Mouse (Mus musculus) intestine, embryonic 15.5 days (tissue): ENCODE data around the gene Exoc6b. TPM values are rescaled to one million over a fixed set of nuclear protein-coding genes. Genes with fewer than 3 reads are reported as not detected.
"Not testable (repeated sequence)": the region's sequence is repeated elsewhere in the genome, so short reads cannot be mapped to it uniquely, and the experiment has no call there.

Source experiments
- ATAC-seq: fragments of 200-750 bp; cut with Nextera tagmentation; 2 replicates; pipeline ENCODE4 v1.8.0; 2017; ENCODE audit warnings: moderate TSS enrichment, moderate library complexity
- H3K27ac ChIP-seq: fragments of 300-500 bp; sonication (generic); 2 replicates; pipeline ENCODE4 v1.5.1; 2015; ENCODE audit warnings: mild to moderate bottlenecking, inconsistent platforms
- H3K27me3 ChIP-seq: fragments of 300-500 bp; sonication (generic); replicated peaks from 2 replicates; pipeline ENCODE4 v1.6.1; 2015; ENCODE audit warnings: inconsistent platforms
- H3K36me3 ChIP-seq: fragments of 300-500 bp; sonication (generic); 2 replicates; pipeline ENCODE4 v1.6.1; 2015; ENCODE audit warnings: inconsistent platforms
- H3K4me1 ChIP-seq: fragments of 300-500 bp; sonication (generic); replicated peaks from 2 replicates; pipeline ENCODE4 v1.6.1; 2015; ENCODE audit warnings: inconsistent platforms
- H3K4me2 ChIP-seq: fragments of 300-500 bp; sonication (generic); replicated peaks from 2 replicates; pipeline ENCODE4 v1.6.1; 2015; ENCODE audit warnings: mild to moderate bottlenecking, inconsistent platforms
- H3K4me3 ChIP-seq: fragments of 300-500 bp; sonication (generic); replicated peaks from 2 replicates; pipeline ENCODE4 v1.5.1; 2015; ENCODE audit warnings: inconsistent platforms
- H3K9ac ChIP-seq: fragments of 300-500 bp; sonication (generic); 2 replicates; pipeline ENCODE4 v1.6.1; 2015; ENCODE audit warnings: inconsistent platforms
- H3K9me3 ChIP-seq: fragments of 300-500 bp; sonication (generic); 2 replicates; pipeline ENCODE4 v1.6.1; 2016; ENCODE audit warnings: inconsistent platforms
- WGBS: fragments of 180-500 bp; shearing (Covaris S2); methylation state at CpG from one replicate; pipeline ENCODE4 v1.1.7; 2015; 5-methylcytosine and 5-hydroxymethylcytosine counted together
- polyA plus RNA-seq: library from polyadenylated mRNA; unstranded; fragments of >200 nt; fragmentation: Nextera tagmentation; extraction: Ambion mirVana; gene quantifications from 2 replicates; pipeline ENCODE4 v1.2.1, GENCODE M21; 2015

The Exoc6b gene
- polyA plus RNA-seq = 19.5 and 21.3 TPM in 2 replicates

DNA sequence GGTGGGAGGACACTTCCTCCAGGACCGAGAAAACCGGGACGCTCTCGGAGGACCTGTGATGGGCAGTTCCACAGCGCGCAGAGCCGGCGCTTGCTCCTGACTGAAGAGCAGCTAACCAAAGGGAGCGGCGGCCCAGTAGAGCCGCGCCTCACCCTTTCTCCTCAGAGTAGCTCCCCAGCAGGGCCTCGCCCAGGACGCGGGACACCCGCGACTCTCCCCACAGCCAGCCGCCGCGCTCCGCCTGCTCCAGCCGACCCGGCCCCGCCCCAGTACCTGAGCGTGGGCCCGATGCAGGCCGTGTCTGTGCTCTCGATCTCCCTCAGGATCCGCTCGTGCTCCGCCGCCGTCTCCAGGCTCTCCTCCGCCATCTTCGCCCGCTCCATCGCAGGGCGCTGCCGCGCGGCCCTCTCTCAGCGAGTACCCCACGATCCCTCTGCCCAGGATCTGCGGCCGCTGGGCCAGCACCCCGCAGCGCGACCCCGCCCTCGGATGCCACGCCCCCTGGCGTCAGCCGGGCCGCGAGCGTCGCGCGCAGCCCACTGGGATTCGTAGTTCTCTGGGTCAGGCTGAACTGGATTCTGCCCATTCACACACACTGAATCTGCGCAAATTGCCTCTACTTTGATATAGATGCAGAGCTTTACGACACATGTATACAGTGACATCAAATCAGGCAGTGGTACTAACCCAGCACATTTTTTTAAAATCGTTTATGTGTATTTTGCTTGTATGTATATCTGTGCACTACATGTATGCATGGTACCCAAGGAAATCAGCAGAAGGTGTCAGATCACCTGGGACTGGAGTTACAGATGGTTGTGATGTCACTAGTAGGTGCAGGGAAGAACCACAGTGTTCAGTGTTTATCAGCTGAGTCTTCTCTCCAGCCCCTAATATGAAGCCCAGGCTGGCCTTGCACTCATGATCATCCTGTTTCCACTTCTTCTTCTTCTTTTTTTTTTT is at the start of gene Exoc6b:
TSS of gene Exoc6b (minus strand) at position 491 of the 963 bp plus-strand sequence.
- Histone ChIP-seq H3K9me3 (no peaks in the 10 kb centered on the region), H3K36me3 (no peaks in the 10 kb centered on the region), H3K9ac (peak within 1 kb of the TSS; percentile 80), H3K27ac (peak within 1 kb of the TSS; percentile 87), H3K4me3 (peak within 1 kb of the TSS; percentile 88), H3K4me1 (peaks cover 8% of the 10 kb centered on the region), H3K4me2 (peak within 1 kb of the TSS; percentile 88), H3K27me3 (no peaks in the 10 kb centered on the region)
- WGBS = under 1% methylated on average over 61 of the region's 63 CpGs
- peak; percentile 98 for ATAC-seq

DNA sequence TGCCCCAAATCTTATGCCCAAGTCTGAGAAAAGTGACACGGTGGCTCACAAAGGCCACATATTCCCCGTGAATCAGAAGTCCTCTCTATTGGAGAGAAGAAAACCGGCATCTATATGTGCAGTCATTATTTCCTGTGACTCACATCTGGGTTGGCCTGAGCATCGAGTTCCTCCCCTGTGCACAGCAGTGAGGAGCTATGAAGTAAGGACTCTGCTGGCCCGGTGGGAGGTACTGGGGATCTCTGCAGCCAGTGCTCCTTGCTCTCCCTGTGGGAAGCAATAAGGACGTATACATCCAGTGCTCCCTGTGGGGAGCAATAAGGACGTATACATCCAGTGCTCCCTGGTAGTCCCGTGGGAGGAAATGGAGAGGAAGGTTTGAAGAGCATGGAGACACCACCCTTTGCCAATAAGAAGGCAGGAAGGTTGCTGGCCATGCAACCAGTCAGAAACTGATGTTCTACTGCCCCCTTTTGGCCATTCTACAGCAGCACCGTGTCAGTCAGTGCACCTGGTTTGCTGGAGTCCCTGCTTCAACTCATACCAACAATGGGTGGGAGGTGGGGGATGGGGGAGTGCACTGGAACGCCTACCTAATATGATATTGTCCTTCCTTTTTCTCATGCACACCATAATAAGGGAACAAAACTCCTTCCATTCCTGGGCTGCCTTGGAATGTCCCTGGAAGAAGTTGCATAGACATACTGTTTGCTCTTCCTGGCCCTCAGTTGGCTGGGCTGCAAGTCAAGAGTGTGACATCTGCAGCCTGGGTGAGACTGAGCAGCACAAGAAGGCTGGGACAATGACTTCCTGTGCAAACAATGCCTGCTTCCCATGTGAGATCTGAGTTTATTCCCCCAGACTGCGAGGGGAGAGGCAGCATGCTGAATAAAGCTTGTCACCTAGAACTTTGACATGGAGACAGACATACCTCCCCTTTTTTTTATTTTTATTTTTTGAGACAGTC is 48.5 kb upstream of the Exoc6b start:
- H3K4me2 ChIP-seq, H3K27me3 ChIP-seq, H3K36me3 ChIP-seq, H3K9ac ChIP-seq, H3K4me1 ChIP-seq, H3K27ac ChIP-seq, H3K9me3 ChIP-seq, H3K4me3 ChIP-seq: not testable (repeated sequence)
- peak; percentile 70 for ATAC-seq
- WGBS = 32% methylated on average over 10 of the region's 11 CpGs

DNA sequence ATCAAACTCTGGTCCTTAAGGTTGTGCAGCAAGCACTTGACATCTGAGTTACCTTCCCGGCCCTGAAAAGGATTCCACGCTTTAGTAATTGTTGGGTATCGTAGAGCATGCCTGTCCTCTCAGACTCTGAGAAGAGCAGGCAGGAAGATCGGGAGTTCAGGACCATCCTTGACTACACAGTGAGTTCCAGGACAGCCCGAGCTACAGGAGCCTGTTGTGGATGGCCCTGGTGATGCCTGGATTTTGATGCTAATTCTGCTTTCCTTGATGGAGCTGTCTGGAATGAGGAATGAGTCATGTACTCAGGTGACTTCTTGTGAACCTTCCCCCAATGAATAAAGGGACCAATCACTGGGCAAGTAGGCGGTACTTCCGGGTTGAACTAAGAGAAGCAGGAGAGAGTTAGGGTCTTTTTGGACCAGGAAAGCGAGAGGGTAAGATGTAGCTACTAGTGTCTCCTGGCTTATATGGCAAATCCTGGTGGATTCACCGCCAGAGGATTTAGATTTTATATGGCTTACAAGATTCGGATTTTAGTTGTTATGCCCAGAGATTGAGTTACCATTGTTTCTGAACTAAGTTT is 35.8 kb upstream of the Exoc6b start:
- no peak overlapping the region for H3K4me3 ChIP-seq
- WGBS = 91% methylated on average over 10 of the region's 10 CpGs
- ATAC-seq = no peak
- H3K9me3 ChIP-seq = no peaks in the 10 kb centered on the region
- no peaks in the 10 kb centered on the region for H3K27me3 ChIP-seq
- no peaks in the 10 kb centered on the region for H3K36me3 ChIP-seq
- H3K4me1 ChIP-seq = no peaks in the 10 kb centered on the region
- no peak overlapping the region for H3K27ac ChIP-seq
- no peak overlapping the region for H3K4me2 ChIP-seq
- no peak overlapping the region for H3K9ac ChIP-seq

DNA sequence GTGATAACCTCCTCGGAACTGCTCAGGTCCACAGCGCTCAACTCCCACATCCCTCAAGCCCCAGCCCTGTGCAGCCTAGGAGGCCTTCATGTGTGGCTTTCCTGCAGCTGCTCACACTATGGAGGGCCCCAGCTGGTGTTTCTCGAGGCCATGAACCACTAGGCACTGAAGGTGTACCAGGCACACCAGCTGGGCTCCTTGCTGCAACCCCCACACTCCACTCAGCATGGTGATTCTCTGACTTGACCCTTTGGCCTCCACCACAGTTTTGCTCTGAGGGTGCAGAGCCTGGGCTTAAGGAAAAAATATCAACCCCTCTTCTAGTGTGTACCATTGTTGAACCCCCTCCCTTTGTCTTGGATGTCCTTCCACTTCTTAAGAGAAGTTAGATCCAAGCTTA is 34.0 kb upstream of the Exoc6b start:
- Histone ChIP-seq H3K4me3 (no peak overlapping the region), H3K36me3 (no peaks in the 10 kb centered on the region), H3K27ac (no peak overlapping the region), H3K4me2 (no peak overlapping the region), H3K9ac (no peak overlapping the region), H3K9me3 (no peaks in the 10 kb centered on the region), H3K27me3 (no peaks in the 10 kb centered on the region), H3K4me1 (no peaks in the 10 kb centered on the region)
- 90% methylated on average over 3 of the region's 3 CpGs for WGBS
- ATAC-seq = no peak

DNA sequence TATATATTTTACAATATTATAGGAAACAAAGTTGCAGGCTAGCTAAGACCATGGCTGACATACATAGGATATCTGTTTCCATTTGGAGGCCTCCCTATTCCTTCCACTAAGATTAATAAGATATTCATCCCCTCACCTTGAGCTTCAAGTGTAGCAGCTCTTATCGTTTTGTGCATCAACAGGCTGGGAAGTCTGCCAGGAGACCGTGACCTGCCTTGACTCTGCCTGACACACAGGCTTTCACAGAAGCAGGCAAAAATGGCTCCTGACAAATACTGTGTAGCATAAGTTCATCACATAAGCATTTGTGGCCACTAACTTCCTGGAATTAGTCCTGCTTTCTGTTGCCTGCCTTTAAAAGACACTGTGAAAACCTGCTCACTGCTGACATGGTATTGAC is 27.1 kb upstream of the Exoc6b start:
- WGBS = 65% methylated on average over 2 of the region's 2 CpGs
- Histone ChIP-seq H3K27ac (no peak overlapping the region), H3K36me3 (no peaks in the 10 kb centered on the region), H3K9ac (no peak overlapping the region), H3K4me3 (no peak overlapping the region), H3K9me3 (no peaks in the 10 kb centered on the region), H3K4me1 (no peaks in the 10 kb centered on the region), H3K4me2 (no peak overlapping the region), H3K27me3 (no peaks in the 10 kb centered on the region)
- ATAC-seq = no peak

DNA sequence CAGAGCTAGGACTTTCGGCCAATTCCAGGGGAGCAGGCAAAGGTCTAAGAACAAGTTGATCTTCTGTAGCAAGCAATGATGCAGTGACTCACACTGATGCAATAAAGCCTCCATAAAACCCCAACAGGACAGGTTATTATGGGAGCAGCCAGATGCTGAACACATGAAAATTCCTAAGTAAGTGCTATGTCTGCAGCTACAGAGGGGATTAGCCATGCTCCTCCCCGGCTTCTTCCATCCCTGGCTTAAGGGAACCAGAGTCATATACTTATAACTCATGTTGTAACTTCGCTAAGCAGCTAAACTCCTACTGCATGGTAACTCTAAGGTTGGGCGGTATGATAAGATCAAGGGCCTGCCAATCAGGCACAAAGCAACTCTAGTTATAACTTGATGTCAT is 18.1 kb upstream of the Exoc6b start:
- ATAC-seq = peak; percentile 88
- Histone ChIP-seq H3K4me1 (no peaks in the 10 kb centered on the region), H3K27me3 (no peaks in the 10 kb centered on the region), H3K4me2 (no peak overlapping the region), H3K27ac (no peak overlapping the region), H3K9ac (no peak overlapping the region), H3K9me3 (no peaks in the 10 kb centered on the region), H3K4me3 (no peak overlapping the region), H3K36me3 (no peaks in the 10 kb centered on the region)
- 60% methylated on average over 4 of the region's 4 CpGs for WGBS

DNA sequence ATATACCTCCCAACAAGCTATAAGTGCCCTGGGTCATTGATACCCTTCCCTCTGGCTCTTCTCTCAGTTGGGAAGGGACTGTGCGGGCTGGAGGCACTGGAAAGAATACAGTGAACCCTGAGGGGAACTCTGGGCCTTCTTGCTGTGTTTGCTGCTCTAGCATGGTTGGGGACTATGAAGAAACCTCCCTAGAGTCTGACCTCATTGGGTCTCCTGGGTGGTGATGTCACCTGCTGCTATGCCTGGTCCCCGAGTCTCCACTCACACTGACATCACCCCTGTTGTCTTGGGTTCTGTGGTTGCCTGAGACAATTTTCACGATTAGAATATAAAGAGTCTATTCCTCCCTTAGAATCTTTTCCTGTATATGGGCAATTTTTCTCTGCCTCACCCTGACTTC is 17.3 kb upstream of the Exoc6b start:
- H3K27ac ChIP-seq = no peak overlapping the region
- no peak overlapping the region for H3K4me2 ChIP-seq
- no peaks in the 10 kb centered on the region for H3K9me3 ChIP-seq
- 73% methylated on average over 3 of the region's 3 CpGs for WGBS
- H3K27me3 ChIP-seq = no peaks in the 10 kb centered on the region
- no peaks in the 10 kb centered on the region for H3K36me3 ChIP-seq
- ATAC-seq = no peak
- no peak overlapping the region for H3K9ac ChIP-seq
- no peak overlapping the region for H3K4me3 ChIP-seq
- H3K4me1 ChIP-seq = no peaks in the 10 kb centered on the region

DNA sequence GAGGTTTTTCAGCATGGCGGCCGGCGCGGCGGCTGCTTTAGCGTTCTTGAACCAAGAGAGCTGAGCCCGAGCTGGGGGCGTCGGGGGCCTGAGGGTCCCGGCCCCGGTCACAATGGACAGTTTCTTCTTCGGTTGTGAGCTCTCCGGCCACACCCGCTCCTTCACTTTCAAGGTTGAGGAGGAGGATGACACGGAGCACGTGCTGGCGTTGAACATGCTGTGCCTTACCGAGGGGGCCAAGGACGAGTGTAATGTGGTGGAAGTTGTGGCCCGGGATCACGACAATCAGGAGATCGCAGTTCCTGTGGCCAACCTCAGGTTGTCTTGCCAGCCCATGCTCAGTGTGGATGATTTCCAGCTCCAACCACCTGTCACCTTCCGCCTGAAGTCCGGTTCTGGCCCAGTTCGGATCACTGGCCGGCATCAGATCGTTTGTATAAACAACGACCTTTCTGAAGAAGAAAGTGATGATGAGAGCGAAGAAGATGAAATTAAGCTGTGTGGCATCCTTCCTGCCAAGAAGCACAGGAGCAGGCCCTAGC is 6.9 kb upstream of the Exoc6b start:
- not testable (repeated sequence) for H3K27ac ChIP-seq, H3K4me3 ChIP-seq, ATAC-seq, H3K36me3 ChIP-seq, H3K9me3 ChIP-seq, H3K27me3 ChIP-seq, H3K9ac ChIP-seq, H3K4me2 ChIP-seq, H3K4me1 ChIP-seq
- 85% methylated on average over 29 of the region's 29 CpGs for WGBS

DNA sequence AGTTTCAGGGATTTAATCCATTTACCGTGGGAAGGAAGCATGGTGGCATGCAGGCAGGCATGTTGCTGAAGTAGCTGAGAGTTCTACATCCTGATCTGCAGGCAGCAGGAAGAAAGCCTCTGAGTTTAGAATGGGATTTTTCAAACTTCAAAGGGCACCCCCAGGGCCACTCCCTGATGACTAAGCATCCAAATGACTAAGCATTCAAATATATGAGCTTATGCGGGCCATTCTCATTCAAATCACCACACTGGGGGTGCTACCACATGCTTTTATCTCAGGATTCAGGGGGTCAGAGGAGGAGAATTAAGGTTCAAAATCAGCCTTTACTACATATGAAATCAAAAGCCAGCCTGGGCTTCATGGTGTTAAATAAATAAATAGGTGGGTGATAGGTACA is 5.7 kb upstream of the Exoc6b start:
- no peak overlapping the region for H3K4me3 ChIP-seq
- no peak for ATAC-seq
- H3K36me3 ChIP-seq = no peaks in the 10 kb centered on the region
- no peaks in the 10 kb centered on the region for H3K9me3 ChIP-seq
- H3K4me2 ChIP-seq = no peak overlapping the region
- no peaks in the 10 kb centered on the region for H3K4me1 ChIP-seq
- H3K27me3 ChIP-seq = no peaks in the 10 kb centered on the region
- no peak overlapping the region for H3K27ac ChIP-seq
- H3K9ac ChIP-seq = no peak overlapping the region
- 23% methylated on average over 2 of the region's 2 CpGs for WGBS

DNA sequence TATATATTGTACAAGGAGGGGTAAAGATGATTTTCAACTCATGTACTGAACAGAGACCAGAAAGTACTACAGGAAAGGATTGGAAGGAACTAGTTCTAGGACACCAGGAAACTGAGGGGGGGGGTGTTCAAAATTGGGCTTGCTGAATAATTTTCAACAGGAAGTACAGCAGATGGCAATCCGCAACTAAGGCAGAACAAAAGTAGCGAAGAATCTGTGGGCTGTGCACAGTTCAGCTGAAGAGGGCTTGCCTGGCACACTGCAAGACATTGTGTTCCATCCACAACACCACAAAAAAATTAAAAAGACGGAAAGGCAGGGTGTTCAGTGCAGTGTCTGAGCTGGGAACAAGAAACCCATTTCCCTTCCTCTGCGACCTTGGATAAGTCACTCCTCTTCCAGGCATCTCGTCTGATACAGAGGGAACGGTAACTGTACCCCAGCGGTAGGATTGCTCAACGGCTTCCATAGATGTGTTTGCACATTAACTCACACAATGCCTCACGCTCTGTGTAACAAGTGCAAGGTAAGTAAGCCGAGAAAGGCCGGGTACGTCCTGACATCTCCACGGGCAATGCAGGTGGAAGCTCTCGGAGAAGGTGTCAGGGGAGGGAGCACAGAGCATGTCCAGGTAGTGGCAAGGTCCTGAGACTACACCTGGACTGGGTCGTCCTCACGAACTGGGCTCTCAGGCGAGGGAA is 841 bp downstream of the Exoc6b start:
- ATAC-seq = peak; percentile 68
- Histone ChIP-seq H3K4me2 (peak overlapping the region; percentile 88), H3K36me3 (no peaks in the 10 kb centered on the region), H3K4me1 (peaks cover 8% of the 10 kb centered on the region), H3K27ac (peak overlapping the region; percentile 87; the same call in 1 of the 2 replicates), H3K4me3 (peak overlapping the region; percentile 88), H3K27me3 (no peaks in the 10 kb centered on the region), H3K9ac (peak overlapping the region; percentile 80), H3K9me3 (no peaks in the 10 kb centered on the region)
- 3% methylated on average over 17 of the region's 17 CpGs for WGBS

DNA sequence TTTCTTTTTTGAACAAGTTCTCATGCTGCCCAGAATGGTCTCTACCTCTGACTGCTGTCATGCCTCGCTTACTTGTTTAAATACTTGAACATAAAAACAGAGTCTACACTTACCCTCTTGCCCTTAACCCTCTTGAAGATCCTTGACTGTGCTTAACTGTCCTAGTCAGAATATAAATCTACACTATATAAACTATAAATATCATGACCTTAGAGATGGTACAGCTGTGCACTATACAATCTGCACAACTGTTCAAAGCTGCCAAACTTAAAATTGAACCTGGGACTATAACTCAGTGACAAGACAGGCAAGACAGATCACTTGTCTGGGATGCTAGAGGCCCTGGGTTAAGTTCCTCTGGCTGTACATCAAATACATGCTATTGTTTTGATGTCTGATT is 11.7 kb downstream of the Exoc6b start:
- no peaks in the 10 kb centered on the region for H3K27me3 ChIP-seq
- no peak overlapping the region for H3K4me3 ChIP-seq
- no peaks in the 10 kb centered on the region for H3K4me1 ChIP-seq
- 38% methylated on average over 1 of the region's 1 CpGs for WGBS
- ATAC-seq = no peak
- H3K36me3 ChIP-seq = no peaks in the 10 kb centered on the region
- no peak overlapping the region for H3K4me2 ChIP-seq
- no peaks in the 10 kb centered on the region for H3K9me3 ChIP-seq
- H3K9ac ChIP-seq = no peak overlapping the region
- H3K27ac ChIP-seq = no peak overlapping the region
